Mouse (Mus musculus) brain, embryonic 14.5 days (tissue): Measurements from ENCODE around the gene Slc7a9.

Experiments used
- CTCF ChIP-seq: fragments of 200-500 bp; IDR thresholded peaks from 2 replicates; pipeline ENCODE4 v1.5.1; 2012; ENCODE audit warnings: inconsistent platforms, mild to moderate bottlenecking, moderate library complexity, borderline replicate concordance; ENCODE audit not compliant: insufficient read depth, insufficient read length; ENCODE audit errors: extremely low read depth
- POLR2A ChIP-seq: fragments of 200-500 bp; IDR thresholded peaks from 2 replicates; pipeline ENCODE4 v1.6.1; 2012; ENCODE audit warnings: mild to moderate bottlenecking, inconsistent platforms, borderline replicate concordance; ENCODE audit not compliant: poor library complexity, insufficient read depth, insufficient read length, severe bottlenecking; ENCODE audit errors: extremely low read depth

DNA sequence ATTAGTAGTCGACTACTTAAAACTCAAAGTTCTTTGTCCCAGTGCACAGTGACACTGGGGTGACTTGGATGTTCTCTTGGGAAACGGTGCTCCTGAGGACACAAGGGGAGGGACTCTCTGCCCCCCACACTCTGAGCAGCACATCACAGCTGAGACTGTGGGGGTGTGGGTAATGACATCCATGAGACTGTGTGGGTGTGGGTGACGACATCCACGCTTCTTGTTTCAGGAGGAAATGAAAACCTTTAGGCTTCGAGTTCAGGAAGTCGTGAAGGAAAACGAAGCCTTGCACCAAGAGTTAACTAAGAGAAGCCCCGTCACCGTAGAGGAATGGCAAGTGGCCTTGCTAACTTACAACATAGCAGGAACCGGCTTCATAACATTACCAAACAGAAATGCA is 25.5 kb upstream of the Slc7a9 start:
- TF ChIP-seq CTCF (no peak), POLR2A (no peak)
